Comparison of ENCODE assay signal across 20 mouse cellular contexts in the genomic region with DNA sequence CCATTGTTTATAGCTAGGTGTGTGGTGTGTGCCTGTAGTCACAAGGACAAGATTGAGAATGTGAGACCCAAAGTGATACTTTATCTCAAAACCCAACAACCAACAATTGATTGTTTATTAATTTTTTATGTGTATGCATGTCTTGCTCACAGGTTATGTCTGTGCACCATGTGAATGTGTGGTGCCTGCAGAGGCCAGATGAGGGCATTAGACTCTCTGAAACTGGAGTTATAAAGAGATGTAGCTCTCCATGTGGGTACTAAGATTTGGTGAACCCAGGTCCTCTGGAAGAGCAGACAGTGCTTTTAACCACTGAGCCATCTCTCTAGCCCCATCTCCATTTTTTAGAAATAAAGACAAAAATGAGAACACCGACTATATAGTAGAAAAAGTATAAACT. TPM values are rescaled to one million over a fixed set of nuclear protein-coding genes. Genes with fewer than 3 reads are reported as not detected.
A peak's percentile ranks its signal among the peaks of the same experiment; 100 is the strongest.
DNase-seq lines count a peak whose midpoint lies in the region; ATAC-seq and TF ChIP-seq lines count a peak whose summit lies in the region.
"Had no signal": no experiment of that assay in that cellular context is flagged by ENCODE, and none has a peak within 500 bp of the region (broad histone marks: within the 10 kb centered on the region; RNA-seq: fewer than 3 reads in every experiment).

No protein-coding gene starts in this region.

- TF ChIP-seq RAD21 in CH12.LX (IDR thresholded peaks at IDR 0.05; ENCODE audit: low read depth, low read length) = peak; percentile 16

- H3K4me1 ChIP-seq in intestine, postnatal 0 days (replicated peaks; ENCODE audit: control insufficient read depth, insufficient read depth, low read length) = no peaks in the 10 kb centered on the region
- H3K4me1 ChIP-seq in intestine, embryonic 16.5 days (ENCODE audit: control insufficient read depth, insufficient read depth, low read length) = peaks cover 9% of the 10 kb centered on the region
- H3K4me1 ChIP-seq in liver, postnatal 0 days (ENCODE audit: insufficient read depth) = peaks cover 49% of the 10 kb centered on the region
- peaks cover 38% of the 10 kb centered on the region for H3K4me1 ChIP-seq in liver, embryonic 11.5 days (replicated peaks; ENCODE audit: control insufficient read depth, insufficient read depth, low read length)
- peaks cover 3 to 35% of the 10 kb centered on the region in 2 experiments; a peak in 2 of 4 replicates for H3K4me1 ChIP-seq in CH12.LX (ENCODE audit: control insufficient read depth in 1 of 2, insufficient read depth in 2 of 2)
- H3K4me1 ChIP-seq in forebrain, embryonic 10.5 days = peaks cover 10% of the 10 kb centered on the region

- H3K4me2 ChIP-seq in intestine, postnatal 0 days (replicated peaks; ENCODE audit: low read depth) = no peak overlapping the region
- no peak overlapping the region for H3K4me2 ChIP-seq in intestine, embryonic 16.5 days (ENCODE audit: low read depth, low read length)
- H3K4me2 ChIP-seq in liver, postnatal 0 days (ENCODE audit: low read depth, low read length) = no peak overlapping the region
- H3K4me2 ChIP-seq in liver, embryonic 11.5 days = no peak overlapping the region
- no peak overlapping the region for H3K4me2 ChIP-seq in CH12.LX (ENCODE audit: insufficient read depth, low read depth, poor library complexity, severe bottlenecking)
- H3K4me2 ChIP-seq: heart, embryonic 11.5 days; heart, embryonic 15.5 days; hindbrain, embryonic 15.5 days had no signal

- whole genome bisulfite sequencing in intestine, postnatal 0 days = 93% methylated on average over 1 of the region's 1 CpGs
- 93% methylated on average over 1 of the region's 1 CpGs for WGBS in intestine, embryonic 16.5 days
- 76% methylated on average over 1 of the region's 1 CpGs for WGBS in liver, postnatal 0 days (ENCODE audit: insufficient replicate concordance)
- WGBS in liver, embryonic 11.5 days = 92% methylated on average over 1 of the region's 1 CpGs
- WGBS in forebrain, embryonic 10.5 days = 94% methylated on average over 1 of the region's 1 CpGs

- no peak overlapping the region for H3K27ac ChIP-seq in intestine, postnatal 0 days (ENCODE audit: low read depth, low read length)
- no peak overlapping the region for H3K27ac ChIP-seq in intestine, embryonic 16.5 days (ENCODE audit: low read length)
- H3K27ac ChIP-seq in liver, postnatal 0 days (ENCODE audit: low read depth) = no peak overlapping the region
- H3K27ac ChIP-seq in liver, embryonic 11.5 days (ENCODE audit: low read depth, low read length) = no peak overlapping the region
- no peak overlapping the region for H3K27ac ChIP-seq in CH12.LX (ENCODE audit: insufficient read depth, low read depth)
- H3K27ac ChIP-seq in forebrain, embryonic 10.5 days = no peak overlapping the region
- H3K27ac ChIP-seq: embryonic facial prominence, embryonic 10.5 days; heart, embryonic 15.5 days; hindbrain, embryonic 10.5 days; hindbrain, embryonic 15.5 days had no signal

- TF ChIP-seq EP300 in liver, postnatal 0 days (IDR thresholded peaks at IDR 0.05; ENCODE audit: low read depth) = no peak
- TF ChIP-seq EP300 in CH12.LX (IDR thresholded peaks at IDR 0.05; ENCODE audit: low read length) = no peak

- no peak for ATAC-seq in intestine, postnatal 0 days
- no peak for ATAC-seq in intestine, embryonic 16.5 days
- no peak for ATAC-seq in liver, postnatal 0 days
- ATAC-seq in liver, embryonic 11.5 days (replicated peaks; ENCODE audit: low FRiP score) = no peak
- ATAC-seq in Patski = no peak
- ATAC-seq: forebrain, embryonic 14.5 days had no signal

- in situ Hi-C loops in CH12.LX (cut with MboI; ENCODE audit: low pct_ligation_motif_present, low pct_unique_long_range_greater_than_20kb, low sequenced_read_pairs) = loop anchor here (25.0 kb wide), 1 partner anchor 325 kb away; no protein-coding TSS in a partner anchor
- in situ Hi-C loops in Patski (cut with MboI; ENCODE audit: low pct_unique_long_range_greater_than_20kb) = no loop called here

- peak; percentile 30; the same call in 1 of the 2 replicates for TF ChIP-seq CTCF in intestine, postnatal 0 days (IDR thresholded peaks at IDR 0.05; ENCODE audit: low read depth)
- TF ChIP-seq CTCF in liver, postnatal 0 days (IDR thresholded peaks at IDR 0.05; ENCODE audit: low read depth) = peak; percentile 46
- TF ChIP-seq CTCF in CH12.LX (conservative IDR thresholded peaks at IDR 0.05 in 1 of 2, IDR thresholded peaks at IDR 0.05 in 1 of 2; ENCODE audit: low read depth in 2 of 2, low read length in 2 of 2) = peak in 1 of 2 experiments; percentile 32; a peak in 2 of 4 replicates
- TF ChIP-seq CTCF in Patski (IDR thresholded peaks at IDR 0.05) = peak; percentile 33

- no peak for TF ChIP-seq POLR2A in CH12.LX (IDR thresholded peaks at IDR 0.05; ENCODE audit: low read depth, low read length)

- no peak overlapping the region for H3K4me3 ChIP-seq in intestine, postnatal 0 days (ENCODE audit: low read depth, low read length)
- H3K4me3 ChIP-seq in intestine, embryonic 16.5 days (ENCODE audit: low read length) = no peak overlapping the region
- no peak overlapping the region for H3K4me3 ChIP-seq in liver, postnatal 0 days (ENCODE audit: low read depth, low read length)
- no peak overlapping the region for H3K4me3 ChIP-seq in liver, embryonic 11.5 days (ENCODE audit: low read depth, low read length)
- H3K4me3 ChIP-seq in CH12.LX (replicated peaks in 1 of 3; ENCODE audit: low read depth in 2 of 3, low read length in 2 of 3, poor library complexity in 1 of 3) = no peak overlapping the region
- H3K4me3 ChIP-seq in forebrain, embryonic 10.5 days = no peak overlapping the region
- H3K4me3 ChIP-seq: embryonic facial prominence, embryonic 10.5 days; heart, embryonic 15.5 days; hindbrain, embryonic 10.5 days; hindbrain, embryonic 15.5 days had no signal

- POLR2A ChIA-PET in Patski (lab: Charles Lee) = no interaction called here

- CTCF ChIA-PET in Patski (lab: Charles Lee) = interaction anchor here (1.5 to 2.0 kb wide), 2 partner anchors 14 to 25 kb away, joined by 3 to 4 read pairs; no protein-coding TSS in a partner anchor

- dilution Hi-C loops in CH12.LX (cut with MboI; ENCODE audit: extremely low pct_ligation_motif_present, extremely low pct_unique_long_range_greater_than_20kb, low sequenced_read_pairs) = no loop called here

- H3K9ac ChIP-seq in intestine, postnatal 0 days (ENCODE audit: low read depth, low read length) = no peak overlapping the region
- no peak overlapping the region for H3K9ac ChIP-seq in intestine, embryonic 16.5 days (ENCODE audit: low read depth, low read length)
- H3K9ac ChIP-seq in liver, postnatal 0 days (replicated peaks) = no peak overlapping the region
- H3K9ac ChIP-seq in liver, embryonic 11.5 days (ENCODE audit: low read depth, low read length) = no peak overlapping the region
- no peak overlapping the region for H3K9ac ChIP-seq in CH12.LX (ENCODE audit: insufficient read depth, low read depth)
- H3K9ac ChIP-seq: heart, embryonic 15.5 days; hindbrain, embryonic 15.5 days had no signal

- no peaks in the 10 kb centered on the region for H3K9me3 ChIP-seq in intestine, postnatal 0 days (ENCODE audit: control insufficient read depth)
- no peaks in the 10 kb centered on the region for H3K9me3 ChIP-seq in intestine, embryonic 16.5 days (ENCODE audit: control insufficient read depth, low read length)
- H3K9me3 ChIP-seq in liver, postnatal 0 days (ENCODE audit: low read length) = no peaks in the 10 kb centered on the region
- no peaks in the 10 kb centered on the region for H3K9me3 ChIP-seq in liver, embryonic 11.5 days (ENCODE audit: control insufficient read depth, low read length)
- no peaks in the 10 kb centered on the region for H3K9me3 ChIP-seq in CH12.LX (replicated peaks; ENCODE audit: low read length)
- H3K9me3 ChIP-seq in forebrain, embryonic 10.5 days = no peaks in the 10 kb centered on the region
- H3K9me3 ChIP-seq: embryonic facial prominence, embryonic 10.5 days; heart, embryonic 15.5 days; hindbrain, embryonic 10.5 days; hindbrain, embryonic 15.5 days had no signal

- H3K36me3 ChIP-seq in intestine, postnatal 0 days (ENCODE audit: control insufficient read depth, insufficient read depth) = no peaks in the 10 kb centered on the region
- H3K36me3 ChIP-seq in intestine, embryonic 16.5 days (ENCODE audit: control insufficient read depth, insufficient read depth, low read length) = no peaks in the 10 kb centered on the region
- H3K36me3 ChIP-seq in liver, postnatal 0 days (replicated peaks; ENCODE audit: insufficient read depth, low read length) = 0 out of 2 replicates have a peak, but pooled peaks cover 2% of the 10 kb centered on the region
- no peaks in the 10 kb centered on the region; the same call in 1 of the 2 replicates for H3K36me3 ChIP-seq in liver, embryonic 11.5 days (ENCODE audit: control insufficient read depth, insufficient read depth, low read length)
- H3K36me3 ChIP-seq in CH12.LX (replicated peaks in 1 of 2; ENCODE audit: control insufficient read depth in 1 of 2, insufficient read depth in 1 of 2, low read length in 1 of 2) = peaks cover 0 to 23% of the 10 kb centered on the region in 2 experiments
- peaks cover 1% of the 10 kb centered on the region; the same call in 1 of the 2 replicates for H3K36me3 ChIP-seq in forebrain, embryonic 10.5 days (replicated peaks)
- H3K36me3 ChIP-seq: heart, embryonic 15.5 days; hindbrain, embryonic 15.5 days had no signal

- DNase-seq in liver, postnatal 0 days = no peak
- DNase-seq in liver, embryonic 11.5 days (ENCODE audit: low spot score) = no peak
- DNase-seq in CH12.LX (ENCODE audit: extremely low read depth) (no peak), Patski (ENCODE audit: low read depth, low spot score) (no peak)
- DNase-seq in forebrain, embryonic 10.5 days (ENCODE audit: extremely low spot score, low spot score) = no peak
- DNase-seq: adrenal gland, adult 2 months; adrenal gland, postnatal 25 days; B cell, adult 2 months; cerebellum, adult 2 months; cerebellum, postnatal 10 days; heart, adult 18-20 months; heart, postnatal 14 days had no signal

- H3K27me3 ChIP-seq in intestine, postnatal 0 days (replicated peaks; ENCODE audit: control insufficient read depth, insufficient read depth, low read length) = no peaks in the 10 kb centered on the region
- H3K27me3 ChIP-seq in intestine, embryonic 16.5 days (replicated peaks; ENCODE audit: control insufficient read depth, insufficient read depth, low read length) = no peaks in the 10 kb centered on the region
- H3K27me3 ChIP-seq in liver, postnatal 0 days (ENCODE audit: insufficient read depth, low read length) = no peaks in the 10 kb centered on the region
- no peaks in the 10 kb centered on the region for H3K27me3 ChIP-seq in liver, embryonic 11.5 days (replicated peaks; ENCODE audit: control insufficient read depth, insufficient read depth, low read length)
- H3K27me3 ChIP-seq in CH12.LX (replicated peaks) (no peaks in the 10 kb centered on the region), Patski (no peaks in the 10 kb centered on the region)
- H3K27me3 ChIP-seq in forebrain, embryonic 10.5 days (ENCODE audit: poor library complexity, severe bottlenecking) = no peaks in the 10 kb centered on the region
- H3K27me3 ChIP-seq: heart, embryonic 15.5 days; hindbrain, embryonic 15.5 days had no signal

- H3K79me2 ChIP-seq in CH12.LX (replicated peaks; ENCODE audit: control insufficient read depth, extremely low read depth, insufficient read depth, poor library complexity, severe bottlenecking) = peaks cover 11% of the 10 kb centered on the region

RNA-seq across cellular contexts. Expression of gene Tmem131, which starts 31.2 kb away (rescaled TPM):
- polyA plus RNA-seq in intestine, postnatal 0 days (2015; fragmentation: Nextera tagmentation; extraction: Ambion mirVana) = 10.6 TPM in 2 replicates
- 9.3 and 11.3 TPM in 2 replicates for polyA plus RNA-seq in intestine, embryonic 16.5 days (2015; fragmentation: Nextera tagmentation; extraction: Ambion mirVana)
- 4.8 and 6.1 TPM in 2 replicates for polyA plus RNA-seq in liver, postnatal 0 days (2015; fragmentation: Nextera tagmentation; extraction: Ambion mirVana)
- 19.1 and 19.8 TPM in 2 replicates for polyA plus RNA-seq in liver, embryonic 11.5 days (2014; fragmentation: Nextera tagmentation; extraction: Ambion mirVana)
- total RNA-seq in CH12.LX (2012; rRNA removed) (10.1 and 11.5 TPM in 2 replicates), CH12.LX (2014; rRNA removed) (8.3 and 9.7 TPM in 2 replicates)
- polyA plus RNA-seq in CH12.LX (2012; ENCODE audit: insufficient read length, low read depth) (31.0 and 39.9 TPM in 2 replicates), Patski (2021) (44.4 TPM)
- 12.2 and 13.0 TPM in 2 replicates for polyA plus RNA-seq in forebrain, embryonic 10.5 days (2016; fragmentation: Nextera tagmentation; extraction: Ambion mirVana)
